In genomic region chr7:118437101-118437802, GRCm38 (mm10) we compare ENCODE assay signal across 8 mouse cellular contexts. TPM values are rescaled to one million over a fixed set of nuclear protein-coding genes. Genes with fewer than 3 reads are reported as not detected.
DNase-seq lines count a peak whose midpoint lies in the region; ATAC-seq and TF ChIP-seq lines count a peak whose summit lies in the region.

No protein-coding gene starts in this region.

- TF ChIP-seq EP300 in heart, adult 2 months (IDR thresholded peaks at IDR 0.05; ENCODE audit: insufficient read depth, low read depth, low read length) = no peak

- peak; percentile 77 for ATAC-seq in megakaryocyte progenitor cell, adult 5-6 weeks (replicated peaks; ENCODE audit: poor library complexity)
- no peak for ATAC-seq in midbrain, embryonic 16.5 days

- H3K27ac ChIP-seq in heart, adult 2 months = no peak overlapping the region
- H3K27ac ChIP-seq in heart, embryonic 10.5 days = no peak overlapping the region
- no peak overlapping the region for H3K27ac ChIP-seq in midbrain, embryonic 16.5 days (ENCODE audit: low read length)

- peaks cover 2% of the 10 kb centered on the region; the same call in 1 of the 2 replicates for H3K4me1 ChIP-seq in heart, adult 2 months (ENCODE audit: control insufficient read depth, insufficient read depth, low read length)
- H3K4me1 ChIP-seq in heart, embryonic 10.5 days = no peaks in the 10 kb centered on the region
- no peaks in the 10 kb centered on the region for H3K4me1 ChIP-seq in midbrain, embryonic 16.5 days (ENCODE audit: control insufficient read depth, insufficient read depth, low read length)

- H3K4me2 ChIP-seq in midbrain, embryonic 16.5 days (ENCODE audit: low read length) = no peak overlapping the region

- H3K9me3 ChIP-seq in heart, embryonic 10.5 days = no peaks in the 10 kb centered on the region
- no peaks in the 10 kb centered on the region; the same call in 1 of the 2 replicates for H3K9me3 ChIP-seq in midbrain, embryonic 16.5 days (replicated peaks; ENCODE audit: control insufficient read depth, low read length, poor library complexity, severe bottlenecking)

- 53% methylated on average over 7 of the region's 7 CpGs for WGBS in heart, adult 2 months
- WGBS in heart, embryonic 10.5 days = 54% methylated on average over 7 of the region's 7 CpGs
- WGBS in midbrain, embryonic 16.5 days = 61% methylated on average over 7 of the region's 7 CpGs

- no peak overlapping the region for H3K9ac ChIP-seq in heart, adult 2 months (ENCODE audit: low read depth, low read length)
- H3K9ac ChIP-seq in midbrain, embryonic 16.5 days (ENCODE audit: low read depth, low read length) = no peak overlapping the region

- no peak for TF ChIP-seq POLR2A in heart, adult 2 months (IDR thresholded peaks at IDR 0.05; ENCODE audit: insufficient read depth, low read depth, low read length)

- peak; percentile 77 for TF ChIP-seq CTCF in heart, adult 2 months (IDR thresholded peaks at IDR 0.05)

- DNase-seq in heart, adult 2 months = peak in 1 of 2 experiments; percentile 45
- DNase-seq in heart, embryonic 10.5 days (ENCODE audit: low spot score) = no peak
- DNase-seq in right cerebral cortex, postnatal 4 days = peak; percentile 46
- no peak for DNase-seq in right cerebral cortex, adult 2 months (ENCODE audit: low spot score in 2 of 2)
- DNase-seq in c-Kit-positive CD71-positive TER-119-positive erythroid progenitor cells, embryonic 14.5 days (ENCODE audit: low spot score) = peak; percentile 34
- no peak for DNase-seq in frontal cortex, postnatal 14 days (ENCODE audit: low spot score in 2 of 2)

- intact Hi-C loops in heart, adult 2 months (cut with DNase I) = no loop called here

- no peaks in the 10 kb centered on the region for H3K79me2 ChIP-seq in heart, adult 2 months (replicated peaks; ENCODE audit: control insufficient read depth, insufficient read depth, low read length)

- H3K27me3 ChIP-seq in heart, adult 2 months (ENCODE audit: control insufficient read depth, insufficient read depth, low read length) = no peaks in the 10 kb centered on the region
- H3K27me3 ChIP-seq in heart, embryonic 10.5 days (ENCODE audit: insufficient read depth, poor library complexity, severe bottlenecking) = peaks cover 19% of the 10 kb centered on the region; the same call in 1 of the 2 replicates
- H3K27me3 ChIP-seq in midbrain, embryonic 16.5 days (ENCODE audit: control insufficient read depth, insufficient read depth, low read depth, low read length) = no peaks in the 10 kb centered on the region

- no peaks in the 10 kb centered on the region for H3K36me3 ChIP-seq in heart, adult 2 months (ENCODE audit: control insufficient read depth, insufficient read depth, low read length)
- no peaks in the 10 kb centered on the region for H3K36me3 ChIP-seq in heart, embryonic 10.5 days
- no peaks in the 10 kb centered on the region for H3K36me3 ChIP-seq in midbrain, embryonic 16.5 days (ENCODE audit: control insufficient read depth, insufficient read depth, low read length)

- H3K4me3 ChIP-seq in heart, adult 2 months = no peak overlapping the region
- H3K4me3 ChIP-seq in heart, embryonic 10.5 days = no peak overlapping the region
- no peak overlapping the region for H3K4me3 ChIP-seq in midbrain, embryonic 16.5 days (ENCODE audit: low read depth, low read length)

RNA-seq across cellular contexts. Expression of gene Syt17, which starts 10.8 kb away (rescaled TPM):
- total RNA-seq in heart, adult 2 months (2021) = 1 to 10 TPM; 1.0 to 1.4 TPM
- polyA plus RNA-seq in heart, adult 2 months (2012; rRNA removed) = 1.8 and 3.2 TPM in 2 replicates
- polyA plus RNA-seq in heart, embryonic 10.5 days (2016; fragmentation: Nextera tagmentation; extraction: Ambion mirVana) = 0.74 and 1.3 TPM in 2 replicates
- total RNA-seq in megakaryocyte progenitor cell, adult 5-6 weeks (2015) = not detected in 2 replicates
- not detected in 2 replicates for total RNA-seq in megakaryocyte progenitor cell, adult 5-6 weeks (2017)
- 22.5 and 25.9 TPM in 2 replicates for polyA plus RNA-seq in midbrain, embryonic 16.5 days (2015; fragmentation: Nextera tagmentation; extraction: Ambion mirVana)

RNA-seq across cellular contexts. Expression of gene Itpripl2, which starts 54.5 kb away (rescaled TPM):
- 10 to 100 TPM; 19.0 to 23.3 TPM for total RNA-seq in heart, adult 2 months (2021)
- polyA plus RNA-seq in heart, adult 2 months (2012; rRNA removed) = 7.9 and 12.1 TPM in 2 replicates
- polyA plus RNA-seq in heart, embryonic 10.5 days (2016; fragmentation: Nextera tagmentation; extraction: Ambion mirVana) = 1.6 and 2.2 TPM in 2 replicates
- 7.2 and 10.1 TPM in 2 replicates for total RNA-seq in megakaryocyte progenitor cell, adult 5-6 weeks (2015)
- 15.2 and 17.6 TPM in 2 replicates for total RNA-seq in megakaryocyte progenitor cell, adult 5-6 weeks (2017)
- 0.39 and 0.75 TPM in 2 replicates for polyA plus RNA-seq in midbrain, embryonic 16.5 days (2015; fragmentation: Nextera tagmentation; extraction: Ambion mirVana)

Comparison
In these comparisons a context has a peak if more than half of its experiments do, and no peak if none do; other contexts are left out.
1. DNase-seq: peak in right cerebral cortex, postnatal 4 days (single experiment) and c-Kit-positive CD71-positive TER-119-positive erythroid progenitor cells, embryonic 14.5 days (single experiment); none in heart, embryonic 10.5 days (single experiment), right cerebral cortex, adult 2 months (0 of 2) and frontal cortex, postnatal 14 days (0 of 2).